Mouse (Mus musculus) embryonic facial prominence, embryonic 14.5 days (tissue): ENCODE data around the gene Aatk. TPM values are rescaled to one million over a fixed set of nuclear protein-coding genes. Genes with fewer than 3 reads are reported as not detected.

Experiments
- ATAC-seq: fragments of 200-750 bp; cut with Nextera tagmentation; 2 replicates; pipeline ENCODE4 v1.8.0; 2017; ENCODE audit warnings: low read depth, moderate number of reproducible peaks, moderate TSS enrichment
- DNase-seq: peaks from one replicate; pipeline ENCODE4 v3.0.0-alpha.2; 2015; ENCODE audit warnings: low spot score
- H3K27ac ChIP-seq: fragments of 300-500 bp; sonication (generic); replicated peaks from 2 replicates; pipeline ENCODE4 v1.5.1; 2014; ENCODE audit warnings: low read depth, mild to moderate bottlenecking, low read length, moderate library complexity
- H3K27me3 ChIP-seq: fragments of 300-500 bp; sonication (generic); replicated peaks from 2 replicates; pipeline ENCODE4 v1.6.1; 2014; ENCODE audit warnings: low read length; ENCODE audit not compliant: control insufficient read depth, insufficient read depth
- H3K36me3 ChIP-seq: fragments of 300-500 bp; sonication (generic); 2 replicates; pipeline ENCODE4 v1.6.1; 2014; ENCODE audit warnings: low read length, mixed read lengths; ENCODE audit not compliant: control insufficient read depth, insufficient read depth
- H3K4me1 ChIP-seq: fragments of 300-500 bp; sonication (generic); 2 replicates; pipeline ENCODE4 v1.6.1; 2014; ENCODE audit warnings: antibody characterized with exemption, low read length; ENCODE audit not compliant: control insufficient read depth, insufficient read depth
- H3K4me2 ChIP-seq: fragments of 300-500 bp; sonication (generic); 2 replicates; pipeline ENCODE4 v1.6.1; 2014; ENCODE audit warnings: low read depth, mild to moderate bottlenecking, low read length, moderate library complexity, mixed read lengths
- H3K4me3 ChIP-seq: fragments of 300-500 bp; sonication (generic); 2 replicates; pipeline ENCODE4 v1.5.1; 2014; ENCODE audit warnings: low read depth, mild to moderate bottlenecking, low read length
- H3K9ac ChIP-seq: fragments of 300-500 bp; sonication (generic); 2 replicates; pipeline ENCODE4 v1.6.1; 2014; ENCODE audit warnings: low read depth, mild to moderate bottlenecking, low read length, moderate library complexity, mixed read lengths
- H3K9me3 ChIP-seq: fragments of 300-500 bp; sonication (generic); 2 replicates; pipeline ENCODE4 v1.6.1; 2016; ENCODE audit warnings: low read length; ENCODE audit not compliant: control insufficient read depth
- WGBS: fragments of 180-500 bp; shearing (Covaris S2); extraction: QIAGEN DNeasy Blood & Tissue Kit; methylation state at CpG from one replicate; pipeline ENCODE4 v1.1.7; 2014; 5-methylcytosine and 5-hydroxymethylcytosine counted together
- polyA plus RNA-seq: library from polyadenylated mRNA; unstranded; fragments of >200 nt; fragmentation: Nextera tagmentation; extraction: Ambion mirVana; gene quantifications from 2 replicates; pipeline ENCODE4 v1.2.1, GENCODE M21; 2014

Gene Aatk
- polyA plus RNA-seq, 1 experiment from 2014 or later, result 10.8 TPM

- no peak overlapping the region for H3K4me2 ChIP-seq
- WGBS, result 91% methylated on average over 16 of the region's 16 CpGs
- ATAC-seq, result no peak
These were observed 49.6 kb downstream of the Aatk start for GRCm38 (mm10) chr11:119997351-119997750.

DNA sequence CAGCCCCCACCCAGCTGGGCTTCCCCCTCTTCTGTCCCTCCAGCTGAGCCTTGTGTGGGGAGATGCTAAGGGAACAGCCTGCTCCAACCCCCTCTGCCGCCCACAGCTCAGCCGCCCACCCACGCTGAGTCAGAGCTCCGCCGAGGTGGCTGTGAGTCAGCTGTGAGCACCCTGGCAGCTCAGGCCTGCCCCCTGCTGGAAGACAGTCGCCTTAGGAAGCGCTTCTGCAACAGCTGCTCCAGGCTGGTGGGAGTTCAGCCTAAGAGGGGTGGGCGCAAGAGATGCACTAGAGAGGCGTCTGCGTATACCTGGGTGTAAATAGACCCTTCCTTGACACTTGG lies 55.7 kb downstream of the Aatk start:
- H3K27ac ChIP-seq, result no peak overlapping the region
- DNase-seq, result peak; percentile 93

More at GRCm38 (mm10) chr11:119997351-119997750, 49.6 kb downstream of the Aatk start:
- Histone ChIP-seq H3K27me3 (no peaks in the 10 kb centered on the region), H3K4me1 (no peaks in the 10 kb centered on the region), H3K9ac (no peak overlapping the region), H3K27ac (no peak overlapping the region), H3K4me3 (no peak overlapping the region), H3K36me3 (peaks cover 39% of the 10 kb centered on the region), H3K9me3 (no peaks in the 10 kb centered on the region)
- no peak for DNase-seq

DNA sequence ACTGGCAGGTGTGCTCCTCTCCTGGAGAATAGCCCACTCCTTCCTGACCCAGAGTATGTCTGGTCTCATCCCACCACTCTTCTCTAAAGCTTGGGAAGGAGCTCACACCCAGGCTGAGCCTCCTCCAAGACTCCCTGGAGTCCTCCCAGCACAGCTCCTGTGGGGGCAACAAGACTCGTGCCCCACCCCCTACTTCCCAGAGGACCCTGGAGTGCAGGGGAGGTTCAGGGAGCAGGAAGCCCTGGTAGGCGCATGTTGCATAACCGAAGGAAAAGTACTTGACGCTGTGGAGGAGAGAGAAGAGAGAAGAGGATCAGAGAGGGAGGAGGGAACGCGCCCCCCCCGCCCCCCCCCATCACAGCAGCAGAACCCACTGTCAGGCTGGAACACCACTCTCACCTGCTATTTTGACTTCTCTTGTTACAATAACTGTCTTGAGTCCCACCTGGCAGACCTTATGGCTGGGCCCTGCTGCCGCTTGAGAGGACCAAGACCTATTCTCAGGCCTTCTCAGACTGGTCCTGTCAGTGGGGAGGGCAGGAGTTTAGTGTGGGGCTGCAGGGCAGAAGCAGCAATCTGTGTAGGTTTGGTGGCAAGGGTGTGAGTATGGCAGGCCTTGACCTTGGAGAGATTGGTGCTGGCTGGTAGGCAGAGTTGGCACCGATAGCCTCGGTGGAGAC lies 56.2 kb downstream of the Aatk start:
- WGBS, result 49% methylated on average over 10 of the region's 10 CpGs
- H3K27ac ChIP-seq, result no peak overlapping the region
- no peaks in the 10 kb centered on the region for H3K27me3 ChIP-seq
- DNase-seq (peak; percentile 30), ATAC-seq (no peak)
- H3K9me3 ChIP-seq, result no peaks in the 10 kb centered on the region
- H3K9ac ChIP-seq, result no peak overlapping the region
- H3K4me1 ChIP-seq, result peaks cover 29% of the 10 kb centered on the region
- peaks cover 17% of the 10 kb centered on the region for H3K36me3 ChIP-seq
- H3K4me3 ChIP-seq, result no peak overlapping the region
- peak overlapping the region; percentile 29 for H3K4me2 ChIP-seq

More for the DNA sequence above, 55.7 kb downstream of the Aatk start:
- Histone ChIP-seq H3K36me3 (peaks cover 18% of the 10 kb centered on the region), H3K27me3 (no peaks in the 10 kb centered on the region), H3K9me3 (no peaks in the 10 kb centered on the region), H3K9ac (no peak overlapping the region), H3K4me2 (peak overlapping the region; percentile 29), H3K4me1 (peaks cover 29% of the 10 kb centered on the region), H3K4me3 (no peak overlapping the region)
- ATAC-seq, result peak; percentile 85
- 29% methylated on average over 6 of the region's 10 CpGs for WGBS

DNA sequence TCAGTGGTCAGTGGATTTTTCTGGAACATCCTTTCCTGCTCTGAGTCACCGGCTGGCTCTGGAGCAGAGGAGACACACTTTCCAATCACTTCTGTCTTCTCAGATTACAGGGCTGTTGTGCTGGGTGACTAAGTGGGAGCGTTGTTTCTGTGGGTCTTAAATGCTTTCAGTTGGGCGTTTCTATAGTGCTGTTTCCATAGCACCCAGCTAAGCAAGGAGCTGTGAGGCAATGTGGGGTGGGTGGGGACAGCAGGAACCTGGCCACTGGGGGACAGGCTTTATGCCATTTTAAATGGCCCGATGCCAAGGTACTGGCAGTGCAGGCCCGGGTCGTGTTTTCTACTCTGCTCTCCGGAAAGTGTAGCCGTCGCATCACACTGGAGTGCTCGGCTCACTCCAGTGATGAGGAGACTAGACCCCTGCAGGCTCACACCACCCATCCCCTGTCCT lies 57.8 kb downstream of the Aatk start:
- Histone ChIP-seq H3K4me3 (no peak overlapping the region), H3K9me3 (no peaks in the 10 kb centered on the region), H3K4me1 (peaks cover 29% of the 10 kb centered on the region), H3K36me3 (peaks cover 4% of the 10 kb centered on the region; the same call in 1 of the 2 replicates), H3K4me2 (no peak overlapping the region), H3K9ac (peak overlapping the region; percentile 16; the same call in 1 of the 2 replicates), H3K27me3 (no peaks in the 10 kb centered on the region), H3K27ac (peak overlapping the region; percentile 70)
- ATAC-seq, result peak; percentile 88
- DNase-seq, result peak; percentile 93
- 22% methylated on average over 10 of the region's 10 CpGs for WGBS

GRCm38 (mm10) chr11:119988391-119988790 lies 58.6 kb downstream of the Aatk start:
- Histone ChIP-seq H3K4me1 (peaks cover 29% of the 10 kb centered on the region), H3K4me3 (no peak overlapping the region), H3K27me3 (no peaks in the 10 kb centered on the region), H3K9me3 (no peaks in the 10 kb centered on the region), H3K27ac (peak overlapping the region; percentile 70), H3K4me2 (no peak overlapping the region), H3K36me3 (0 out of 2 replicates have a peak, but pooled peaks cover 3% of the 10 kb centered on the region), H3K9ac (no peak overlapping the region)
- DNase-seq, result no peak
- WGBS, result 86% methylated on average over 7 of the region's 7 CpGs
- ATAC-seq, result no peak

GRCm38 (mm10) chr11:119987876-119988275 lies 59.1 kb downstream of the Aatk start:
- 81% methylated on average over 7 of the region's 7 CpGs for WGBS
- Histone ChIP-seq H3K9me3 (no peaks in the 10 kb centered on the region), H3K4me2 (no peak overlapping the region), H3K27ac (no peak overlapping the region), H3K27me3 (no peaks in the 10 kb centered on the region), H3K4me1 (peaks cover 29% of the 10 kb centered on the region), H3K36me3 (0 out of 2 replicates have a peak, but pooled peaks cover 3% of the 10 kb centered on the region), H3K9ac (no peak overlapping the region), H3K4me3 (no peak overlapping the region)
- ATAC-seq (no peak), DNase-seq (no peak)

DNA sequence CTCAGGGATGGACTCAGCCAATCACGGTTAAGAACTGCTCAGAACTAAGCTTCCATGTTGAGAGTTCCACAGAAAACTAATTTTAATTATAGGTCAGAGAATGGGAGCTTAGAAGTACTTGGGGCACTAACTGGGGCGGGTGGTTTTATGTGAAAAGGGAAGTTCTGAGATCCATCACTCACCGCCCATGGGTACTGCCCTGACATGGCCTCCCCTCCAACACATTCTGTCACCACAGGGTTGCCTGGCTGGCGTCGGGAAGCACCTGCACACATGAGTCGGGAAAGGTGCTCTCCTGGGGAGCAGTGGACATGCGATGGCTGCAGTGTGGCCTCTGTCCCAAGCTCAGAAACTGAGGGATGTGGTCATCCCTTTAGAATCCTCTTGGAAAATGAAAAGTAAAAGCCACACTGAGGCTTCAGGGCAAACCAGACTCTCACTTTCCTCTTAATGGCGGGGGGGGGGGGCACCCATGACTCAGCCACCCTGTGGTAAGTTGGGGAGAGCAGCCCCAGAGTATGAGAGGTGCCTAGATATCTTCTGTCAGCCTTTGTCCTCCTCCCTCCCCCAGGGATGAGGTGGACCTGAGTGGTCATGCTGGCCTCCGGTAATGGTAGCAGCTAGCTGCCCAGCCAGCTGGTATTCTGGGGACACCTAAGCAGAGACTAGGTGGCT lies 60.1 kb downstream of the Aatk start:
- Histone ChIP-seq H3K9me3 (no peaks in the 10 kb centered on the region), H3K4me3 (no peak overlapping the region), H3K9ac (no peak overlapping the region), H3K4me1 (peaks cover 29% of the 10 kb centered on the region), H3K27ac (no peak overlapping the region), H3K27me3 (no peaks in the 10 kb centered on the region), H3K4me2 (no peak overlapping the region), H3K36me3 (0 out of 2 replicates have a peak, but pooled peaks cover 3% of the 10 kb centered on the region)
- 82% methylated on average over 8 of the region's 9 CpGs for WGBS
- DNase-seq, result no peak
- ATAC-seq, result no peak

GRCm38 (mm10) chr11:119983151-119983550 lies 63.8 kb downstream of the Aatk start:
- WGBS, result 92% methylated on average over 2 of the region's 2 CpGs
- Histone ChIP-seq H3K27me3 (no peaks in the 10 kb centered on the region), H3K9ac (no peak overlapping the region), H3K4me3 (no peak overlapping the region), H3K9me3 (no peaks in the 10 kb centered on the region), H3K4me2 (no peak overlapping the region), H3K36me3 (0 out of 2 replicates have a peak, but pooled peaks cover 6% of the 10 kb centered on the region), H3K4me1 (no peaks in the 10 kb centered on the region), H3K27ac (no peak overlapping the region)
- no peak for DNase-seq
- no peak for ATAC-seq
